Mouse (Mus musculus): ENCODE results near the gene Fastk. TPM values are rescaled to one million over a fixed set of nuclear protein-coding genes. Genes with fewer than 3 reads are reported as not detected.

The Fastk gene
- polyA plus RNA-seq, 1 experiment from 2014 or later, result 100 TPM

- peaks cover 22% of the 10 kb centered on the region for H3K27me3 ChIP-seq (replicated peaks; ENCODE audit: low read depth, poor library complexity, severe bottlenecking)
- H3K9me3 ChIP-seq, result no peaks in the 10 kb centered on the region
- peak; percentile 95 for DNase-seq (ENCODE audit: low spot score)
- peak overlapping the region; percentile 94 for H3K27ac ChIP-seq (replicated peaks)
- H3K4me3 ChIP-seq, result peak overlapping the region; percentile 87
- H3K36me3 ChIP-seq (replicated peaks), result peaks cover 19% of the 10 kb centered on the region
- peaks cover 64% of the 10 kb centered on the region for H3K4me1 ChIP-seq
- 2% methylated on average over 60 of the region's 66 CpGs for WGBS
These were observed 6.4 kb upstream of the Fastk start for GRCm38 (mm10) chr5:24451264-24452029.

GRCm38 (mm10) chr5:24447624-24448298 lies 2.7 kb upstream of the Fastk start, which contains the start of gene Tmub1:
Tmub1 (minus strand) TSS chr5:24447854.
- H3K27me3 ChIP-seq (replicated peaks; ENCODE audit: low read depth, poor library complexity, severe bottlenecking), result peaks cover 22% of the 10 kb centered on the region
- peaks cover 57% of the 10 kb centered on the region for H3K4me1 ChIP-seq
- peak; percentile 89 for DNase-seq (ENCODE audit: low spot score)
- H3K4me3 ChIP-seq, result peak within 1 kb of the TSS; percentile 98
- no peaks in the 10 kb centered on the region for H3K9me3 ChIP-seq
- 2% methylated on average over 34 of the region's 34 CpGs for WGBS
- peaks cover 13% of the 10 kb centered on the region for H3K36me3 ChIP-seq (replicated peaks)
- peak within 1 kb of the TSS; percentile 84 for H3K27ac ChIP-seq (replicated peaks)

- DNase-seq (ENCODE audit: low spot score), result no peak
These were observed 1.5 kb upstream of the Fastk start for GRCm38 (mm10) chr5:24446630-24447029.

GRCm38 (mm10) chr5:24445428-24446080 lies 467 bp upstream of the Fastk start:
- peaks cover 35% of the 10 kb centered on the region for H3K36me3 ChIP-seq (replicated peaks)
- peak overlapping the region; percentile 98 for H3K4me3 ChIP-seq
- H3K9me3 ChIP-seq, result no peaks in the 10 kb centered on the region
- DNase-seq (ENCODE audit: low spot score), result no peak
- peak overlapping the region; percentile 98 for H3K27ac ChIP-seq (replicated peaks)
- WGBS, result 56% methylated on average over 20 of the region's 20 CpGs
- H3K4me1 ChIP-seq, result peaks cover 47% of the 10 kb centered on the region
- H3K27me3 ChIP-seq (replicated peaks; ENCODE audit: low read depth, poor library complexity, severe bottlenecking), result peaks cover 18% of the 10 kb centered on the region

More at GRCm38 (mm10) chr5:24446630-24447029, 1.5 kb upstream of the Fastk start:
- 91% methylated on average over 7 of the region's 7 CpGs for WGBS
- Histone ChIP-seq H3K9me3 (no peaks in the 10 kb centered on the region), H3K27me3 (replicated peaks; ENCODE audit: low read depth, poor library complexity, severe bottlenecking) (peaks cover 22% of the 10 kb centered on the region), H3K27ac (replicated peaks) (no peak overlapping the region), H3K36me3 (replicated peaks) (peaks cover 25% of the 10 kb centered on the region), H3K4me3 (peak overlapping the region; percentile 98), H3K4me1 (peaks cover 56% of the 10 kb centered on the region)

- DNase-seq (ENCODE audit: low spot score), result no peak
- Histone ChIP-seq H3K27ac (replicated peaks) (peak overlapping the region; percentile 98; the same call in 1 of the 2 replicates), H3K4me3 (peak overlapping the region; percentile 98), H3K36me3 (replicated peaks) (peaks cover 52% of the 10 kb centered on the region), H3K4me1 (peaks cover 47% of the 10 kb centered on the region), H3K9me3 (no peaks in the 10 kb centered on the region), H3K27me3 (replicated peaks; ENCODE audit: low read depth, poor library complexity, severe bottlenecking) (peaks cover 6% of the 10 kb centered on the region)
- 86% methylated on average over 12 of the region's 12 CpGs for WGBS
These were observed 1.2 kb downstream of the Fastk start for GRCm38 (mm10) chr5:24443927-24444326.

- Histone ChIP-seq H3K9me3 (no peaks in the 10 kb centered on the region), H3K4me1 (peaks cover 47% of the 10 kb centered on the region), H3K27ac (replicated peaks) (no peak overlapping the region), H3K27me3 (replicated peaks; ENCODE audit: low read depth, poor library complexity, severe bottlenecking) (no peaks in the 10 kb centered on the region), H3K4me3 (no peak overlapping the region), H3K36me3 (replicated peaks) (peaks cover 59% of the 10 kb centered on the region)
- 91% methylated on average over 7 of the region's 7 CpGs for WGBS
- no peak for DNase-seq (ENCODE audit: low spot score)
These were observed 1.9 kb downstream of the Fastk start for GRCm38 (mm10) chr5:24443204-24443603.

GRCm38 (mm10) chr5:24442029-24442428 lies 3.1 kb downstream of the Fastk start:
- H3K36me3 ChIP-seq (replicated peaks), result peaks cover 64% of the 10 kb centered on the region
- H3K4me1 ChIP-seq, result peaks cover 36% of the 10 kb centered on the region
- H3K4me3 ChIP-seq, result no peak overlapping the region
- DNase-seq (ENCODE audit: low spot score), result no peak
- no peaks in the 10 kb centered on the region for H3K27me3 ChIP-seq (replicated peaks; ENCODE audit: low read depth, poor library complexity, severe bottlenecking)
- H3K9me3 ChIP-seq, result no peaks in the 10 kb centered on the region
- H3K27ac ChIP-seq (replicated peaks), result no peak overlapping the region
- 91% methylated on average over 9 of the region's 9 CpGs for WGBS

- WGBS, result 95% methylated on average over 8 of the region's 8 CpGs
- peaks cover 72% of the 10 kb centered on the region for H3K36me3 ChIP-seq (replicated peaks)
These were observed 3.9 kb downstream of the Fastk start for GRCm38 (mm10) chr5:24441187-24441586.

GRCm38 (mm10) chr5:24433993-24434392 lies 11.1 kb downstream of the Fastk start:
- DNase-seq (ENCODE audit: low spot score), result no peak
- Histone ChIP-seq H3K27ac (replicated peaks) (no peak overlapping the region), H3K27me3 (replicated peaks; ENCODE audit: low read depth, poor library complexity, severe bottlenecking) (no peaks in the 10 kb centered on the region), H3K36me3 (replicated peaks) (peaks cover 92% of the 10 kb centered on the region), H3K9me3 (no peaks in the 10 kb centered on the region), H3K4me3 (no peak overlapping the region), H3K4me1 (peaks cover 6% of the 10 kb centered on the region)
- 87% methylated on average over 8 of the region's 8 CpGs for WGBS

More at GRCm38 (mm10) chr5:24441187-24441586, 3.9 kb downstream of the Fastk start:
- Histone ChIP-seq H3K4me1 (peaks cover 27% of the 10 kb centered on the region), H3K27me3 (replicated peaks; ENCODE audit: low read depth, poor library complexity, severe bottlenecking) (no peaks in the 10 kb centered on the region), H3K27ac (replicated peaks) (no peak overlapping the region), H3K9me3 (no peaks in the 10 kb centered on the region), H3K4me3 (no peak overlapping the region)
- no peak for DNase-seq (ENCODE audit: low spot score)

- H3K9me3 ChIP-seq, result no peaks in the 10 kb centered on the region
- 16% methylated on average over 9 of the region's 9 CpGs for WGBS
- peak; percentile 43 for DNase-seq (ENCODE audit: low spot score)
These were observed 16.5 kb downstream of the Fastk start for GRCm38 (mm10) chr5:24428596-24428995.

GRCm38 (mm10) chr5:24427981-24428402 lies 17.1 kb downstream of the Fastk start:
- H3K9me3 ChIP-seq, result no peaks in the 10 kb centered on the region
- peaks cover 56% of the 10 kb centered on the region for H3K4me1 ChIP-seq
- H3K36me3 ChIP-seq (replicated peaks), result peaks cover 39% of the 10 kb centered on the region
- peak; percentile 71 for DNase-seq (ENCODE audit: low spot score)
- H3K4me3 ChIP-seq, result peak overlapping the region; percentile 80
- peaks cover 24% of the 10 kb centered on the region for H3K27me3 ChIP-seq (replicated peaks; ENCODE audit: low read depth, poor library complexity, severe bottlenecking)
- WGBS, result 3% methylated on average over 15 of the region's 15 CpGs
- H3K27ac ChIP-seq (replicated peaks), result peak overlapping the region; percentile 41; the same call in 1 of the 2 replicates

More at GRCm38 (mm10) chr5:24428596-24428995, 16.5 kb downstream of the Fastk start:
- Histone ChIP-seq H3K4me3 (peak overlapping the region; percentile 80), H3K27me3 (replicated peaks; ENCODE audit: low read depth, poor library complexity, severe bottlenecking) (peaks cover 24% of the 10 kb centered on the region), H3K27ac (replicated peaks) (0 out of 2 replicates have a peak overlapping the region, but pooled peaks have one; percentile 41), H3K4me1 (peaks cover 55% of the 10 kb centered on the region), H3K36me3 (replicated peaks) (peaks cover 45% of the 10 kb centered on the region)

GRCm38 (mm10) chr5:24427285-24427633 lies 17.8 kb downstream of the Fastk start:
- Histone ChIP-seq H3K4me3 (peak overlapping the region; percentile 80), H3K4me1 (peaks cover 63% of the 10 kb centered on the region), H3K27me3 (replicated peaks; ENCODE audit: low read depth, poor library complexity, severe bottlenecking) (peaks cover 24% of the 10 kb centered on the region), H3K36me3 (replicated peaks) (peaks cover 31% of the 10 kb centered on the region), H3K27ac (replicated peaks) (peak overlapping the region; percentile 35; the same call in 1 of the 2 replicates), H3K9me3 (no peaks in the 10 kb centered on the region)
- DNase-seq (ENCODE audit: low spot score), result no peak
- 9% methylated on average over 12 of the region's 12 CpGs for WGBS

All from embryonic facial prominence, embryonic 10.5 days (tissue).